In the genomic region with DNA sequence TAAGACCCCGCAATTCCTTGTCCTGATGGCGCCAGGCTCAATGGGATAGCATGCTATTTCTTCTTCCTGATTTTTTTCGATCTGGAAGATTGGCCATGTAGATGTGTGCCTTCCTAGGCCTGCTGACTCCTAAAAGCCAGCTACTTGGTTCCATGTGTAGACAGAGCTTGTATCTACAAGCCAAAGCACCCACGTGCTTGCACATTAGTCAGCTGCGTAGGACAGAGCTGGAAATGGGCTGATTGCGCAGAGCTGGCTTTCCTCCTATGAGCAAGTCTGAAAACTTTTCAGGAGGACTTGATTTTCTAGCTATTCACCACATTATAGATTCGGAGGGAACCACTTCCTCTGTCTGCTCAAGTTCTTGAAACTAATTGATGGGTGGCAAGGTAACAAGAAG, we compare ENCODE assay signal across 35 mouse cellular contexts.
"Had no signal": no experiment of that assay in that cellular context is flagged by ENCODE, and none has a peak within 500 bp of the region (broad histone marks: within the 10 kb centered on the region; RNA-seq: fewer than 3 reads in every experiment).

No protein-coding gene starts in this region.

- H3K27me3 ChIP-seq: heart, embryonic 12.5 days; heart, embryonic 13.5 days; heart, embryonic 15.5 days; hindbrain, embryonic 12.5 days; hindbrain, embryonic 13.5 days; hindbrain, embryonic 15.5 days; intestine, embryonic 15.5 days; kidney, embryonic 15.5 days had no signal

- H3K4me3 ChIP-seq: heart, embryonic 10.5 days; heart, embryonic 12.5 days; heart, embryonic 13.5 days; heart, embryonic 15.5 days; hindbrain, embryonic 10.5 days; hindbrain, embryonic 12.5 days; hindbrain, embryonic 13.5 days; hindbrain, embryonic 15.5 days; intestine, embryonic 15.5 days; kidney, embryonic 15.5 days; layer of hippocampus, adult 2 months had no signal

- H3K4me1 ChIP-seq: heart, embryonic 10.5 days; heart, embryonic 12.5 days; heart, embryonic 13.5 days; heart, embryonic 15.5 days; hindbrain, embryonic 10.5 days; hindbrain, embryonic 12.5 days; hindbrain, embryonic 13.5 days; hindbrain, embryonic 15.5 days; intestine, embryonic 15.5 days; kidney, embryonic 15.5 days had no signal

- H3K36me3 ChIP-seq: heart, embryonic 10.5 days; heart, embryonic 12.5 days; heart, embryonic 13.5 days; heart, embryonic 15.5 days; hindbrain, embryonic 10.5 days; hindbrain, embryonic 12.5 days; hindbrain, embryonic 13.5 days; hindbrain, embryonic 15.5 days; intestine, embryonic 15.5 days; kidney, embryonic 15.5 days had no signal

- H3K27ac ChIP-seq: heart, embryonic 10.5 days; heart, embryonic 13.5 days; heart, embryonic 15.5 days; hindbrain, embryonic 10.5 days; hindbrain, embryonic 12.5 days; hindbrain, embryonic 13.5 days; hindbrain, embryonic 14.5 days; hindbrain, embryonic 15.5 days; hindbrain, postnatal 0 days; intestine, embryonic 15.5 days; kidney, embryonic 15.5 days; kidney, postnatal 0 days; layer of hippocampus, adult 2 months had no signal

- H3K4me2 ChIP-seq: heart, embryonic 11.5 days; heart, embryonic 12.5 days; heart, embryonic 13.5 days; heart, embryonic 15.5 days; hindbrain, embryonic 12.5 days; hindbrain, embryonic 13.5 days; hindbrain, embryonic 14.5 days; hindbrain, embryonic 15.5 days; intestine, embryonic 15.5 days; kidney, embryonic 15.5 days had no signal

- DNase-seq: heart, postnatal 10 days; heart, postnatal 14 days; heart, postnatal 36 days; heart, postnatal 4 days; kidney, adult 11 months; kidney, adult 18-20 months; kidney, adult 2 months; kidney, adult 8-10 months; kidney, adult 9 months; kidney, postnatal 10 days; kidney, postnatal 14 days; kidney, postnatal 25 days; kidney, postnatal 36 days; kidney, postnatal 4 days; layer of hippocampus, adult 9-11 months; layer of hippocampus, postnatal 36 days had no signal

- H3K9me3 ChIP-seq: heart, embryonic 10.5 days; heart, embryonic 12.5 days; heart, embryonic 13.5 days; heart, embryonic 15.5 days; hindbrain, embryonic 10.5 days; hindbrain, embryonic 12.5 days; hindbrain, embryonic 13.5 days; hindbrain, embryonic 15.5 days; intestine, embryonic 15.5 days; kidney, embryonic 15.5 days had no signal

- H3K9ac ChIP-seq: heart, embryonic 12.5 days; heart, embryonic 13.5 days; heart, embryonic 15.5 days; hindbrain, embryonic 12.5 days; hindbrain, embryonic 13.5 days; hindbrain, embryonic 14.5 days; hindbrain, embryonic 15.5 days; intestine, embryonic 15.5 days; kidney, embryonic 15.5 days had no signal

- ATAC-seq: hindbrain, embryonic 16.5 days; hindbrain, postnatal 0 days; inflammation-experienced regulatory T-cells, adult 6 months; intestine, embryonic 15.5 days; intestine, embryonic 16.5 days; intestine, postnatal 0 days had no signal
